Mouse (Mus musculus) embryonic facial prominence, embryonic 11.5 days (tissue): Measurements from ENCODE around the gene Rai14. TPM values are rescaled to one million over a fixed set of nuclear protein-coding genes. Genes with fewer than 3 reads are reported as not detected.

Experiments used
- ATAC-seq: fragments of 200-750 bp; cut with Nextera tagmentation; replicated peaks from 2 replicates; pipeline ENCODE4 v1.8.0; 2017; ENCODE audit warnings: low read depth; ENCODE audit not compliant: insufficient number of reproducible peaks, low FRiP score, low TSS enrichment
- DNase-seq: peaks from one replicate; pipeline ENCODE4 v3.0.0-alpha.2; 2015; ENCODE audit warnings: low spot score
- H3K27ac ChIP-seq: fragments of 300-500 bp; sonication (generic); replicated peaks from 2 replicates; pipeline ENCODE4 v1.5.1; 2014; ENCODE audit warnings: mild to moderate bottlenecking, low read depth, low read length, control low read depth
- H3K27me3 ChIP-seq: fragments of 300-500 bp; sonication (generic); 2 replicates; pipeline ENCODE4 v1.6.1; 2014; ENCODE audit warnings: mild to moderate bottlenecking, low read length, moderate library complexity, mixed read lengths; ENCODE audit not compliant: control insufficient read depth, insufficient read depth
- H3K36me3 ChIP-seq: fragments of 300-500 bp; sonication (generic); replicated peaks from 2 replicates; pipeline ENCODE4 v1.6.1; 2014; ENCODE audit warnings: low read depth, mild to moderate bottlenecking, low read length, moderate library complexity, mixed read lengths; ENCODE audit not compliant: control insufficient read depth, insufficient read depth
- H3K4me1 ChIP-seq: fragments of 300-500 bp; sonication (generic); 2 replicates; pipeline ENCODE4 v1.6.1; 2014; ENCODE audit warnings: low read length, mixed read lengths; ENCODE audit not compliant: control insufficient read depth, insufficient read depth
- H3K4me2 ChIP-seq: fragments of 300-500 bp; sonication (generic); 2 replicates; pipeline ENCODE4 v1.6.1; 2014; ENCODE audit warnings: low read depth, mild to moderate bottlenecking, control low read depth, low read length, moderate library complexity
- H3K4me3 ChIP-seq: fragments of 300-500 bp; sonication (generic); 2 replicates; pipeline ENCODE4 v1.5.1; 2014; ENCODE audit warnings: low read depth, low read length, control low read depth
- H3K9ac ChIP-seq: fragments of 300-500 bp; sonication (generic); replicated peaks from 2 replicates; pipeline ENCODE4 v1.6.1; 2014; ENCODE audit warnings: mild to moderate bottlenecking, control low read depth, low read length
- H3K9me3 ChIP-seq: fragments of 300-500 bp; sonication (generic); replicated peaks from 2 replicates; pipeline ENCODE4 v1.6.1; 2016; ENCODE audit warnings: mild to moderate bottlenecking, low read length, inconsistent platforms, mixed read lengths; ENCODE audit not compliant: control insufficient read depth
- WGBS: fragments of 180-500 bp; shearing (Covaris S2); extraction: QIAGEN DNeasy Blood & Tissue Kit; methylation state at CpG from one replicate; pipeline ENCODE4 v1.1.7; 2014; 5-methylcytosine and 5-hydroxymethylcytosine counted together
- polyA plus RNA-seq: library from polyadenylated mRNA; unstranded; fragments of >200 nt; fragmentation: Nextera tagmentation; extraction: Ambion mirVana; gene quantifications from 2 replicates; pipeline ENCODE4 v1.2.1, GENCODE M21; 2014

Gene Rai14
- polyA plus RNA-seq, 1 experiment from 2014 or later = 92.0 TPM

GRCm38 (mm10) chr15:10616001-10616400 is 98.4 kb downstream of the Rai14 start:
- Histone ChIP-seq H3K9me3 (no peaks in the 10 kb centered on the region), H3K4me3 (no peak overlapping the region), H3K4me2 (no peak overlapping the region), H3K36me3 (peaks cover 4% of the 10 kb centered on the region), H3K4me1 (no peaks in the 10 kb centered on the region), H3K27me3 (no peaks in the 10 kb centered on the region), H3K9ac (no peak overlapping the region), H3K27ac (no peak overlapping the region)
- ATAC-seq = no peak
- no peak for DNase-seq
- 80% methylated on average over 6 of the region's 6 CpGs for WGBS

GRCm38 (mm10) chr15:10611040-10611439 is 103.4 kb downstream of the Rai14 start:
- ATAC-seq = no peak
- no peaks in the 10 kb centered on the region; the same call in 1 of the 2 replicates for H3K36me3 ChIP-seq
- no peak overlapping the region for H3K4me2 ChIP-seq
- DNase-seq = no peak
- H3K4me3 ChIP-seq = no peak overlapping the region
- no peaks in the 10 kb centered on the region for H3K9me3 ChIP-seq
- H3K27ac ChIP-seq = no peak overlapping the region
- H3K27me3 ChIP-seq = no peaks in the 10 kb centered on the region
- no peak overlapping the region for H3K9ac ChIP-seq
- no peaks in the 10 kb centered on the region for H3K4me1 ChIP-seq
- 85% methylated on average over 9 of the region's 9 CpGs for WGBS

GRCm38 (mm10) chr15:10609107-10609506 is 105.3 kb downstream of the Rai14 start:
- ATAC-seq (no peak), DNase-seq (no peak)
- no peaks in the 10 kb centered on the region for H3K9me3 ChIP-seq
- H3K27ac ChIP-seq = no peak overlapping the region
- WGBS = 91% methylated on average over 4 of the region's 4 CpGs
- no peak overlapping the region for H3K4me3 ChIP-seq
- H3K4me1 ChIP-seq = no peaks in the 10 kb centered on the region
- H3K36me3 ChIP-seq = no peaks in the 10 kb centered on the region; the same call in 1 of the 2 replicates
- H3K4me2 ChIP-seq = no peak overlapping the region
- H3K9ac ChIP-seq = no peak overlapping the region
- H3K27me3 ChIP-seq = no peaks in the 10 kb centered on the region

DNA sequence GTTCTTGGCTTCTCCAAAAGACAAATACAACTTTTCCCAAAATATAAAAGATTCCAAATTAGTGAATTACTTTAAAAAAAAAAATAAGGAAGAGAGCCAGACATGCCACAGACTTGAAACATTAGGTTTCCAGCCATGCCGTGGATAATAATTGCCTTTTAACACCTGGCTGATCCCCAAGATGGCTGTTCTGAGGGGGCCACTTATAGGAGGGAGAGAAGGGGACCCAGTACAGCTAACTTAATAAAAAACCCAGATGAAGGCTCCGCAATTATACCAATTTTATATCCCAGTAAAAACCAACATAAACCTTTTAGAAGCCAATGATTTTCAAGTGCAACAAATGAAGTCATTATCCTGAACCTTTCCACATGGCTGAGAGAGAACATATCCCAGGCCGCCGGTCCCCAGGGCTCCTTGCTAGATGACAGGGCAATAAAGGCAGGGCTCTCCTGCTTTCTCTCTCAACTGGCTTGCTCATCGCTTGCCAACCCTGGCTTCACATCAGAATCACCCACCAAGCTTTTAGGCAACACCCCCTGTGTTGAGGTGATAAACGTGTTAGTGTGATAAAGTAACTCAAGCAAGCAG is 105.8 kb downstream of the Rai14 start:
- no peak overlapping the region for H3K27ac ChIP-seq
- no peaks in the 10 kb centered on the region for H3K27me3 ChIP-seq
- H3K9ac ChIP-seq = no peak overlapping the region
- ATAC-seq (no peak), DNase-seq (no peak)
- H3K9me3 ChIP-seq = no peaks in the 10 kb centered on the region
- H3K36me3 ChIP-seq = peaks cover 2% of the 10 kb centered on the region
- no peak overlapping the region for H3K4me2 ChIP-seq
- 71% methylated on average over 6 of the region's 6 CpGs for whole genome bisulfite sequencing
- no peak overlapping the region for H3K4me3 ChIP-seq
- no peaks in the 10 kb centered on the region for H3K4me1 ChIP-seq

DNA sequence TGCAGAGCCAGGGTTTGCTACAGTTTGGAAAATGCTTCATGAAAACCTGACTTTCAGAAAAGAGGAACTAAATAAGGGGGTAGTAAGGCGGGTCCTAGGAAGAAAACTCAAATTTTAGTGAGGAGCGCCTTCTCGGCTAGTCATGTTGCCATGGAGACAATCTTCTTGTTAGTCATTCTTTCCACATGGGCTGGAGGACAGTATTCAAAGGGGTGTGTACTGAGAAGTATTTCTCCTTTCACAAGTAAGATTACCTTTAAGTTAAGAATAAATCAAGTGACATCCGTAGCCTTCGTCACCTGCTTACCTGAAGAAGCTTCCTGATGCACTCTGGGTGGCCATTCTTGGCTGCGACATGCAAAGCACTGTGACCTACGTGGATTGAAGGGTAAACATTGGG is 115.0 kb downstream of the Rai14 start:
- peak overlapping the region; percentile 70 for H3K27ac ChIP-seq
- DNase-seq (peak; percentile 55), ATAC-seq (no peak)
- WGBS = 74% methylated on average over 7 of the region's 7 CpGs
- H3K4me1 ChIP-seq = no peaks in the 10 kb centered on the region; the same call in 1 of the 2 replicates
- H3K4me2 ChIP-seq = no peak overlapping the region
- peaks cover 2% of the 10 kb centered on the region for H3K36me3 ChIP-seq
- no peak overlapping the region for H3K4me3 ChIP-seq
- H3K9ac ChIP-seq = no peak overlapping the region
- H3K27me3 ChIP-seq = no peaks in the 10 kb centered on the region
- no peaks in the 10 kb centered on the region for H3K9me3 ChIP-seq

DNA sequence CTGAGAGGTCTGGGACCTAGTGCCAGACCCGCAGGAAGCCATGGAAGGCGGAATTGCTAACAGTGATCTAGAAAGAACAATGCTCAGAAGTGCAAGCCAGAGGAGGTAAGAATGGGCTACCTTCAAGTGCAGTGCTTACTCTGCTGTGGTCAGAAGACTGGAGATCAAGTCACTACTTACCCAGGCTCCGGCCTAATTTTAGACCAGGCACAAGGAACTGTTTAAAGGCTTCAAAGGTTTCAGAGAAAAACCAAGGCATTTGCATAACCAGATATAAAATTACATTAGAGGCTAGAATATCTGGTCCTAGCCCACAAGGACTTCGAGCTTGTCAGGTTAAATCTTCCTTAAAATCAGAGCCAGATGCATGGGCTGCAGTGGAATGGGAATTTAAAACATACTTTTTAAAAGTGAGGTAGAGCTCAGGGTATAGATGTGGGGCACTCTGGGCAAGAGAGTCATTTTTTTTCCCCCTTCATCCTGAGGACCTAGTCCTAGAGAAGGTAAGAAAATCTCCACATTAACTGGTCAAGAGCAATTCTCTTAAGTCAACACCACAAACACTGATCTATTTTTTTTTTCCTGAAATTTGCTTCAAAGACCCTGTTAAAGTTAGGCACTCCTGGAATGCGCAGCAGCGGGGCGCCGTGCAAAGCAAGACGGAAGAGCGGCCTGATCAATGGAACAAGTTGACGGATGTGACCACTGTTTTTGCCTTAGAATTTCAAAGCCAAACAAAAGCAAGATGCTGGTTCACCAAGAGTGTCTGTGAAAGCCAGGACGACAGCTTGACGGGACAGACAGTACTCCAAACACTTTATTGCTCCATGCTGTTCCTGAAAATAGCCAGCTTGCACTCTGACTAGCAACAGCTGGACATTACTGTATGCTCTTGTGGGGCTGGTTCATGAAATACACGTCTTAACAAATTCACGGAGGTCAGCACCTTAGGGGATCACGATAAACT is 115.9 kb downstream of the Rai14 start:
- H3K9ac ChIP-seq = peak overlapping the region; percentile 23; the same call in 1 of the 2 replicates
- H3K4me3 ChIP-seq = no peak overlapping the region
- peak overlapping the region; percentile 85 for H3K27ac ChIP-seq
- no peaks in the 10 kb centered on the region for H3K27me3 ChIP-seq
- H3K4me1 ChIP-seq = no peaks in the 10 kb centered on the region; the same call in 1 of the 2 replicates
- no peaks in the 10 kb centered on the region; the same call in 1 of the 2 replicates for H3K36me3 ChIP-seq
- ATAC-seq = peak; percentile 68
- H3K4me2 ChIP-seq = no peak overlapping the region
- peak; percentile 78 for DNase-seq
- WGBS = 27% methylated on average over 16 of the region's 16 CpGs
- no peaks in the 10 kb centered on the region for H3K9me3 ChIP-seq

DNA sequence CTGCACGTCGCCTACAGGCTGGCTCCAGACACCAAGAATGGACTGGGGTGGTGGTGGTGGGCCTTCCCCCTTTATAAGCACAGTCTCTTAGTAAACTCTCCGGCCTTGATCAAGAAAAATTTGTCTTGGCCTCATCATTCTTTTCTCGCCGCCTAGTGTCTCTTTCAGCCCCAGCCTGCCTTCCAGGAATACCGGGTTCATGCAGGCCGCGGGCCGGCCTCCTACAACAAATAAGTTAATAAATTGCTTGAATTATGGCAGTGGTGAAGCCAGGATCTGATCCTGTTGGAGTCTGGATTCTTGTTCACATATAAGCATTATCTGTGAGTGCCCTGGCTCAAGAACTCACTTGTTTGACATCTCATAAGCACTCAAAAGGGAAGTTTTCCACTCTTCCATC is 117.6 kb downstream of the Rai14 start:
- H3K27ac ChIP-seq = peak overlapping the region; percentile 85; the same call in 1 of the 2 replicates

GRCm38 (mm10) chr15:10595408-10595807 is 119.0 kb downstream of the Rai14 start:
- ATAC-seq = no peak
- no peak for DNase-seq
- 89% methylated on average over 5 of the region's 6 CpGs for WGBS

More for the DNA sequence above, 117.6 kb downstream of the Rai14 start:
- H3K9me3 ChIP-seq = no peaks in the 10 kb centered on the region
- H3K36me3 ChIP-seq = no peaks in the 10 kb centered on the region; the same call in 1 of the 2 replicates
- H3K4me3 ChIP-seq = no peak overlapping the region
- no peaks in the 10 kb centered on the region; the same call in 1 of the 2 replicates for H3K4me1 ChIP-seq
- no peaks in the 10 kb centered on the region for H3K27me3 ChIP-seq
- no peak overlapping the region for H3K4me2 ChIP-seq
- no peak overlapping the region for H3K9ac ChIP-seq
- WGBS = 94% methylated on average over 9 of the region's 9 CpGs
- DNase-seq (no peak), ATAC-seq (no peak)

More at GRCm38 (mm10) chr15:10595408-10595807, 119.0 kb downstream of the Rai14 start:
- no peak overlapping the region for H3K27ac ChIP-seq
- no peak overlapping the region for H3K4me3 ChIP-seq
- H3K9ac ChIP-seq = no peak overlapping the region
- H3K4me1 ChIP-seq = no peaks in the 10 kb centered on the region; the same call in 1 of the 2 replicates
- H3K9me3 ChIP-seq = no peaks in the 10 kb centered on the region
- no peak overlapping the region for H3K4me2 ChIP-seq
- H3K27me3 ChIP-seq = no peaks in the 10 kb centered on the region
- no peaks in the 10 kb centered on the region; the same call in 1 of the 2 replicates for H3K36me3 ChIP-seq
